Mouse (Mus musculus) kidney, postnatal 0 days (tissue): Measurements from ENCODE around the gene Ppp1cc. TPM values are rescaled to one million over a fixed set of nuclear protein-coding genes. Genes with fewer than 3 reads are reported as not detected.

Experiments used
- ATAC-seq: fragments of 200-750 bp; cut with Nextera tagmentation; replicated peaks from 2 replicates; pipeline ENCODE4 v1.8.0; 2017; ENCODE audit warnings: low read depth, moderate number of reproducible peaks, moderate TSS enrichment, moderate library complexity; ENCODE audit not compliant: low FRiP score
- DNase-seq: peaks from one replicate; pipeline ENCODE4 v3.0.0-alpha.2; 2016; ENCODE audit warnings: low spot score
- H3K27ac ChIP-seq: fragments of 300-500 bp; sonication (generic); 2 replicates; pipeline ENCODE4 v1.5.1; 2014; ENCODE audit warnings: mild to moderate bottlenecking
- H3K27me3 ChIP-seq: fragments of 300-500 bp; sonication (generic); 2 replicates; pipeline ENCODE4 v1.6.1; 2014; ENCODE audit warnings: low read length, mixed read lengths; ENCODE audit not compliant: insufficient read depth
- H3K36me3 ChIP-seq: fragments of 300-500 bp; sonication (generic); 2 replicates; pipeline ENCODE4 v1.6.1; 2014; ENCODE audit warnings: low read length, mixed read lengths; ENCODE audit not compliant: insufficient read depth
- H3K4me1 ChIP-seq: fragments of 300-500 bp; sonication (generic); replicated peaks from 2 replicates; pipeline ENCODE4 v1.6.1; 2014; ENCODE audit warnings: antibody characterized with exemption, low read length, mixed read lengths; ENCODE audit not compliant: insufficient read depth
- H3K4me2 ChIP-seq: fragments of 300-500 bp; sonication (generic); 2 replicates; pipeline ENCODE4 v1.6.1; 2014; ENCODE audit warnings: mild to moderate bottlenecking, low read length, moderate library complexity, mixed read lengths
- H3K4me3 ChIP-seq: fragments of 300-500 bp; sonication (generic); replicated peaks from 2 replicates; pipeline ENCODE4 v1.5.1; 2014; ENCODE audit warnings: low read depth, low read length
- H3K9ac ChIP-seq: fragments of 300-500 bp; sonication (generic); 2 replicates; pipeline ENCODE4 v1.6.1; 2014; ENCODE audit warnings: low read depth, low read length
- H3K9me3 ChIP-seq: fragments of 300-500 bp; sonication (generic); replicated peaks from 2 replicates; pipeline ENCODE4 v1.6.1; 2016; ENCODE audit warnings: low read length, inconsistent platforms, mixed read lengths
- CTCF ChIP-seq: IDR thresholded peaks from 2 replicates; pipeline ENCODE4 v1.5.1; 2016; ENCODE audit warnings: antibody characterized with exemption, low read depth, mild to moderate bottlenecking, moderate library complexity
- WGBS: fragments of 180-500 bp; shearing (Covaris S2); extraction: QIAGEN DNeasy Blood & Tissue Kit; methylation state at CpG from one replicate; pipeline ENCODE4 v1.1.7; 2014; 5-methylcytosine and 5-hydroxymethylcytosine counted together
- polyA plus RNA-seq: library from polyadenylated mRNA; unstranded; fragments of >200 nt; fragmentation: Nextera tagmentation; extraction: Ambion mirVana; gene quantifications from 2 replicates; pipeline ENCODE4 v1.2.1, GENCODE M21; 2015

Ppp1cc gene
- polyA plus RNA-seq, 1 experiment from 2014 or later: 220 TPM

DNA sequence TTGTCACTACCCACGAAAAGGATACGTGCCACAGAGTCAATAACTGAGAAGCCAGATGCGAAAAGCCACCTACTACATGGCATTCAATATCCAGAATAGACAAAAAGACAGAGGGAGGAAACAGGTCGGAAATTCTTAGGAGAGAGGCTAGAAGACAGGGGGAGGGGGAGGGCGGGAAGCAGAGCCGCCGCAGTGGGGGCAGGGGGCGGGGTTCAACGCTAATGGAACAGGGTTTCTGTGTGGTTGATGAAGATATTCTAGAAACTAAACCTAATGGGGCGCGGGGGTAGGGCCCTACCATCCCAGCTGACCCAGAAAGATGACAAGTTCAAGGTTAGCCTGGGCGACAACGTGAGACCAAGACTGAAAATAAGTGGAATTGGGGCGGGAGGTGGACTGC lies 4.1 kb upstream of the Ppp1cc start:
- Histone ChIP-seq H3K9me3 (no peaks in the 10 kb centered on the region), H3K27me3 (no peaks in the 10 kb centered on the region), H3K9ac (no peak overlapping the region), H3K4me2 (peak overlapping the region; percentile 18; the same call in 1 of the 2 replicates), H3K4me1 (no peaks in the 10 kb centered on the region; the same call in 1 of the 2 replicates), H3K27ac (no peak overlapping the region), H3K36me3 (no peaks in the 10 kb centered on the region), H3K4me3 (no peak overlapping the region)
- 15% methylated on average over 9 of the region's 14 CpGs for WGBS
- ATAC-seq (no peak), DNase-seq (peak; percentile 46)
- TF ChIP-seq CTCF: no peak

- no peaks in the 10 kb centered on the region for H3K27me3 ChIP-seq
- H3K4me1 ChIP-seq: no peaks in the 10 kb centered on the region; the same call in 1 of the 2 replicates
- H3K9ac ChIP-seq: no peak overlapping the region
- H3K4me3 ChIP-seq: no peak overlapping the region
- H3K4me2 ChIP-seq: no peak overlapping the region
- no peak for ATAC-seq
- no peak for DNase-seq
- no peaks in the 10 kb centered on the region for H3K36me3 ChIP-seq
- H3K9me3 ChIP-seq: no peaks in the 10 kb centered on the region
- 0 out of 2 replicates have a peak overlapping the region, but pooled peaks have one; percentile 6 for H3K27ac ChIP-seq
- WGBS: 63% methylated on average over 3 of the region's 3 CpGs
- no peak for TF ChIP-seq CTCF
Observed at GRCm38 (mm10) chr5:122154782-122155181, 3.3 kb upstream of the Ppp1cc start.

- TF ChIP-seq CTCF: no peak
- no peaks in the 10 kb centered on the region for H3K36me3 ChIP-seq
- no peak overlapping the region for H3K9ac ChIP-seq
- H3K9me3 ChIP-seq: no peaks in the 10 kb centered on the region
- no peak overlapping the region for H3K4me3 ChIP-seq
- no peak for DNase-seq
- no peak for ATAC-seq
- no peak overlapping the region for H3K4me2 ChIP-seq
- H3K27me3 ChIP-seq: no peaks in the 10 kb centered on the region
- H3K27ac ChIP-seq: no peak overlapping the region
- no peaks in the 10 kb centered on the region; the same call in 1 of the 2 replicates for H3K4me1 ChIP-seq
Observed at GRCm38 (mm10) chr5:122155613-122156012, 2.5 kb upstream of the Ppp1cc start.

GRCm38 (mm10) chr5:122156486-122156885 lies 1.6 kb upstream of the Ppp1cc start:
- Histone ChIP-seq H3K4me3 (no peak overlapping the region), H3K27me3 (no peaks in the 10 kb centered on the region), H3K27ac (no peak overlapping the region), H3K4me1 (no peaks in the 10 kb centered on the region; the same call in 1 of the 2 replicates), H3K4me2 (no peak overlapping the region), H3K9ac (no peak overlapping the region), H3K9me3 (no peaks in the 10 kb centered on the region), H3K36me3 (0 out of 2 replicates have a peak, but pooled peaks cover 3% of the 10 kb centered on the region)
- DNase-seq (no peak), ATAC-seq (no peak)
- WGBS: 44% methylated on average over 2 of the region's 2 CpGs
- no peak for TF ChIP-seq CTCF

- Histone ChIP-seq H3K4me1 (peaks cover 18% of the 10 kb centered on the region), H3K27ac (peak overlapping the region; percentile 76), H3K4me2 (peak overlapping the region; percentile 74), H3K9me3 (no peaks in the 10 kb centered on the region), H3K36me3 (0 out of 2 replicates have a peak, but pooled peaks cover 3% of the 10 kb centered on the region), H3K9ac (peak overlapping the region; percentile 93), H3K27me3 (no peaks in the 10 kb centered on the region), H3K4me3 (peak overlapping the region; percentile 95)
- no peak for TF ChIP-seq CTCF
- DNase-seq: peak; percentile 33
- ATAC-seq: no peak
- under 1% methylated on average over 42 of the region's 42 CpGs for WGBS
Observed at GRCm38 (mm10) chr5:122158557-122159515, 758 bp downstream of the Ppp1cc start.

GRCm38 (mm10) chr5:122163194-122163593 lies 5.1 kb downstream of the Ppp1cc start:
- 14% methylated on average over 6 of the region's 6 CpGs for WGBS
- Histone ChIP-seq H3K27me3 (no peaks in the 10 kb centered on the region), H3K4me1 (peaks cover 45% of the 10 kb centered on the region), H3K4me2 (peak overlapping the region; percentile 25; the same call in 1 of the 2 replicates), H3K27ac (0 out of 2 replicates have a peak overlapping the region, but pooled peaks have one; percentile 10), H3K9me3 (no peaks in the 10 kb centered on the region), H3K36me3 (0 out of 2 replicates have a peak, but pooled peaks cover 4% of the 10 kb centered on the region), H3K9ac (no peak overlapping the region), H3K4me3 (no peak overlapping the region)
- DNase-seq (no peak), ATAC-seq (no peak)
- TF ChIP-seq CTCF: no peak
